Mouse (Mus musculus): ENCODE measurements at regions not wholly inside any gene's neighbourhood (a gene's known extent, or its start where the extent isn't known, plus 50 kb on each side); places are given as distances from the start of the nearest gene placed in this dataset.

GRCm38 (mm10) chr2:30698758-30699535, 104.1 kb downstream of the Cstad start:
- TF ChIP-seq POLR2A (IDR thresholded peaks at IDR 0.05; ENCODE audit: borderline replicate concordance, extremely low read depth, low read depth, low read length) (no peak), CTCF (IDR thresholded peaks at IDR 0.05; ENCODE audit: insufficient read depth, low read length) (no peak)
